Comparison of ENCODE assay signal across 11 mouse cellular contexts in the genomic region with DNA sequence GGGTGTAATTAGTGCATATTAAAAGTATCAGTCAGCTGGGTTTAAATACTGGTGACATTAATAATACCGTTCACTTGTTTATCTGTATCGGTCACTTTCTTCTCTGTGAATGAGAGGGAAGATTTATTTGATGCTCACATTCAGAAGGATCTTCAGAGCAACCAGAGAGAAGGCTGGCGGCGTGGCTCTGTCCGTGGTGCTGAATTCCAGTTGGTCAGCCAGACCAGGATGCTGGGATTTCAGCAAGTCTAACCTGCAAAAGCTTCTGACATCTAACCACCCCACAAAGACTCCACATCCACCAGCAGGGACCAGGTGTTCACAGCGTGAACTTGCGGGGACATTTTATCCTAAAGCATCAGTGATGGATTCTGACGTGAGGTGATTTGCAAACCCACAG.
DNase-seq lines count a peak whose midpoint lies in the region; ATAC-seq and TF ChIP-seq lines count a peak whose summit lies in the region.
"Had no signal": no experiment of that assay in that cellular context is flagged by ENCODE, and none has a peak within 500 bp of the region (broad histone marks: within the 10 kb centered on the region; RNA-seq: fewer than 3 reads in every experiment).

No protein-coding gene starts in this region.

- no peak for ATAC-seq in liver, postnatal 0 days
- no peak for ATAC-seq in liver, embryonic 12.5 days
- no peak for ATAC-seq in granulocyte monocyte progenitor cell, adult 5-6 weeks (replicated peaks; ENCODE audit: poor library complexity, severe bottlenecking)
- ATAC-seq: forebrain, postnatal 0 days had no signal

- 29% methylated on average over 8 of the region's 8 CpGs for WGBS in liver, postnatal 0 days (ENCODE audit: insufficient replicate concordance)
- WGBS in liver, embryonic 12.5 days (ENCODE audit: insufficient replicate concordance) = 35% methylated on average over 8 of the region's 8 CpGs

- no peaks in the 10 kb centered on the region for H3K36me3 ChIP-seq in liver, postnatal 0 days (replicated peaks; ENCODE audit: insufficient read depth, low read length)
- H3K36me3 ChIP-seq in liver, embryonic 12.5 days = no peaks in the 10 kb centered on the region
- H3K36me3 ChIP-seq in myocyte (ENCODE audit: control insufficient read depth, insufficient read depth) = no peaks in the 10 kb centered on the region

- no peak for TF ChIP-seq CTCF in liver, postnatal 0 days (IDR thresholded peaks at IDR 0.05; ENCODE audit: low read depth)
- no peak for TF ChIP-seq CTCF in layer of hippocampus, adult 2 months (conservative IDR thresholded peaks at IDR 0.05)

- H3K4me3 ChIP-seq in liver, postnatal 0 days (ENCODE audit: low read depth, low read length) = no peak overlapping the region
- H3K4me3 ChIP-seq in liver, embryonic 12.5 days = no peak overlapping the region
- no peak overlapping the region for H3K4me3 ChIP-seq in myocyte
- H3K4me3 ChIP-seq in layer of hippocampus, adult 2 months = no peak overlapping the region

- H3K27ac ChIP-seq in liver, postnatal 0 days (ENCODE audit: low read depth) = no peak overlapping the region
- H3K27ac ChIP-seq in liver, embryonic 12.5 days = no peak overlapping the region
- no peak overlapping the region for H3K27ac ChIP-seq in layer of hippocampus, adult 2 months

- no peak overlapping the region for H3K9ac ChIP-seq in liver, postnatal 0 days (replicated peaks)
- H3K9ac ChIP-seq in liver, embryonic 12.5 days = no peak overlapping the region
- H3K9ac ChIP-seq: forebrain, postnatal 0 days had no signal

- TF ChIP-seq POLR2A in myocyte (IDR thresholded peaks at IDR 0.05; ENCODE audit: insufficient read length, low read depth) = no peak

- H3K4me2 ChIP-seq in liver, postnatal 0 days (ENCODE audit: low read depth, low read length) = no peak overlapping the region
- no peak overlapping the region for H3K4me2 ChIP-seq in liver, embryonic 12.5 days
- H3K4me2 ChIP-seq in myocyte (ENCODE audit: low read depth) = no peak overlapping the region

- DNase-seq in adrenal gland, postnatal 10 days = peak; percentile 59
- DNase-seq in adrenal gland, adult 8-10 months = no peak
- peak; percentile 47 for DNase-seq in liver, postnatal 0 days
- DNase-seq in embryo, embryonic 10 days (ENCODE audit: low spot score) = peak; percentile 86
- DNase-seq in layer of hippocampus, adult 2 months (ENCODE audit: low spot score in 2 of 2) = no peak
- DNase-seq: forebrain, postnatal 0 days; layer of hippocampus, adult 9-11 months; spleen, adult 18-20 months had no signal

- no peaks in the 10 kb centered on the region for H3K4me1 ChIP-seq in liver, postnatal 0 days (ENCODE audit: insufficient read depth)
- no peaks in the 10 kb centered on the region for H3K4me1 ChIP-seq in liver, embryonic 12.5 days

- H3K79me2 ChIP-seq in myocyte (ENCODE audit: control insufficient read depth, insufficient read depth) = no peaks in the 10 kb centered on the region

- H3K9me3 ChIP-seq in liver, postnatal 0 days (ENCODE audit: low read length) = no peaks in the 10 kb centered on the region
- H3K9me3 ChIP-seq in liver, embryonic 12.5 days (replicated peaks) = no peaks in the 10 kb centered on the region

- H3ac ChIP-seq in myocyte (ENCODE audit: control insufficient read depth, insufficient read length) = no peak overlapping the region

- TF ChIP-seq EP300 in liver, postnatal 0 days (IDR thresholded peaks at IDR 0.05; ENCODE audit: low read depth) = no peak

- H3K27me3 ChIP-seq in liver, postnatal 0 days (ENCODE audit: insufficient read depth, low read length) = no peaks in the 10 kb centered on the region
- H3K27me3 ChIP-seq in liver, embryonic 12.5 days (replicated peaks) = no peaks in the 10 kb centered on the region
- H3K27me3 ChIP-seq in myocyte (ENCODE audit: control insufficient read depth, insufficient read depth, insufficient read length) = no peaks in the 10 kb centered on the region

TF ChIP-seq in myocyte, 11 proteins besides CTCF, POLR2A, EP300 and RAD21:
- TF ChIP-seq E2F4 (IDR thresholded peaks at IDR 0.05; ENCODE audit: insufficient read depth) (no peak), REST (IDR thresholded peaks at IDR 0.05; ENCODE audit: insufficient read depth, insufficient read length) (peak; percentile 80)

Comparison
In these comparisons a context has a peak if more than half of its experiments do, and no peak if none do; other contexts are left out.
1. DNase-seq: peak in adrenal gland, postnatal 10 days (single experiment), liver, postnatal 0 days (single experiment) and embryo, embryonic 10 days (single experiment); none in adrenal gland, adult 8-10 months (single experiment) and layer of hippocampus, adult 2 months (0 of 2).